Comparison of ENCODE assay signal across 16 mouse cellular contexts in genomic region chr7:68225427-68226054, GRCm38 (mm10). TPM values are rescaled to one million over a fixed set of nuclear protein-coding genes. Genes with fewer than 3 reads are reported as not detected.
A peak's percentile ranks its signal among the peaks of the same experiment; 100 is the strongest.
DNase-seq lines count a peak whose midpoint lies in the region; ATAC-seq lines count a peak whose summit lies in the region.
"Had no signal": no experiment of that assay in that cellular context is flagged by ENCODE, and none has a peak within 500 bp of the region (broad histone marks: within the 10 kb centered on the region; RNA-seq: fewer than 3 reads in every experiment).

No protein-coding gene starts in this region.

- no peaks in the 10 kb centered on the region for H3K27me3 ChIP-seq in forebrain, embryonic 13.5 days
- no peaks in the 10 kb centered on the region for H3K27me3 ChIP-seq in forebrain, embryonic 12.5 days
- H3K27me3 ChIP-seq in midbrain, embryonic 14.5 days (ENCODE audit: control insufficient read depth, insufficient read depth, low read length) = no peaks in the 10 kb centered on the region
- no peaks in the 10 kb centered on the region for H3K27me3 ChIP-seq in midbrain, embryonic 15.5 days (replicated peaks)
- H3K27me3 ChIP-seq: embryonic facial prominence, embryonic 12.5 days; liver, embryonic 15.5 days had no signal

- no peak for ATAC-seq in forebrain, embryonic 13.5 days
- ATAC-seq in forebrain, embryonic 12.5 days (ENCODE audit: low FRiP score) = no peak
- no peak for ATAC-seq in midbrain, embryonic 14.5 days (ENCODE audit: low FRiP score, low TSS enrichment)
- ATAC-seq in midbrain, embryonic 15.5 days (replicated peaks) = no peak
- ATAC-seq: forebrain, postnatal 0 days had no signal

- peaks cover 31% of the 10 kb centered on the region for H3K4me1 ChIP-seq in forebrain, embryonic 13.5 days
- H3K4me1 ChIP-seq in forebrain, embryonic 12.5 days = peaks cover 10% of the 10 kb centered on the region
- H3K4me1 ChIP-seq in midbrain, embryonic 14.5 days (ENCODE audit: control insufficient read depth, insufficient read depth, low read length) = peaks cover 13% of the 10 kb centered on the region; the same call in 1 of the 2 replicates
- peaks cover 28% of the 10 kb centered on the region for H3K4me1 ChIP-seq in midbrain, embryonic 15.5 days
- H3K4me1 ChIP-seq: liver, embryonic 15.5 days had no signal

- no peak overlapping the region for H3K9ac ChIP-seq in forebrain, embryonic 13.5 days
- H3K9ac ChIP-seq in forebrain, embryonic 12.5 days = no peak overlapping the region
- no peak overlapping the region for H3K9ac ChIP-seq in midbrain, embryonic 14.5 days (replicated peaks; ENCODE audit: low read length)
- H3K9ac ChIP-seq in midbrain, embryonic 15.5 days = no peak overlapping the region
- H3K9ac ChIP-seq: embryonic facial prominence, embryonic 12.5 days; forebrain, postnatal 0 days; liver, embryonic 15.5 days had no signal

- WGBS in forebrain, embryonic 13.5 days = 90% methylated on average over 9 of the region's 9 CpGs
- 91% methylated on average over 9 of the region's 9 CpGs for WGBS in forebrain, embryonic 12.5 days
- WGBS in midbrain, embryonic 14.5 days = 93% methylated on average over 9 of the region's 9 CpGs
- 90% methylated on average over 9 of the region's 9 CpGs for WGBS in midbrain, embryonic 15.5 days

- H3K4me3 ChIP-seq in forebrain, embryonic 13.5 days = no peak overlapping the region
- no peak overlapping the region for H3K4me3 ChIP-seq in forebrain, embryonic 12.5 days (replicated peaks)
- no peak overlapping the region for H3K4me3 ChIP-seq in midbrain, embryonic 14.5 days (replicated peaks; ENCODE audit: low read depth, low read length)
- no peak overlapping the region for H3K4me3 ChIP-seq in midbrain, embryonic 15.5 days
- H3K4me3 ChIP-seq: embryonic facial prominence, embryonic 12.5 days; heart, adult 2 months; liver, embryonic 15.5 days had no signal

- peak overlapping the region; percentile 20 for H3K27ac ChIP-seq in forebrain, embryonic 13.5 days
- H3K27ac ChIP-seq in forebrain, embryonic 12.5 days = no peak overlapping the region
- H3K27ac ChIP-seq in midbrain, embryonic 14.5 days (replicated peaks; ENCODE audit: low read depth, low read length) = 0 out of 2 replicates have a peak overlapping the region, but pooled peaks have one; percentile 1
- H3K27ac ChIP-seq in midbrain, embryonic 15.5 days = no peak overlapping the region
- H3K27ac ChIP-seq: embryonic facial prominence, embryonic 12.5 days; heart, adult 2 months; liver, embryonic 15.5 days had no signal

- H3K9me3 ChIP-seq in forebrain, embryonic 13.5 days (replicated peaks) = no peaks in the 10 kb centered on the region
- no peaks in the 10 kb centered on the region for H3K9me3 ChIP-seq in forebrain, embryonic 12.5 days
- H3K9me3 ChIP-seq in midbrain, embryonic 14.5 days (ENCODE audit: control insufficient read depth, low read length) = no peaks in the 10 kb centered on the region
- H3K9me3 ChIP-seq in midbrain, embryonic 15.5 days = no peaks in the 10 kb centered on the region
- H3K9me3 ChIP-seq: embryonic facial prominence, embryonic 12.5 days; liver, embryonic 15.5 days had no signal

- no peak overlapping the region for H3K4me2 ChIP-seq in forebrain, embryonic 13.5 days
- no peak overlapping the region for H3K4me2 ChIP-seq in forebrain, embryonic 12.5 days
- H3K4me2 ChIP-seq in midbrain, embryonic 14.5 days (ENCODE audit: low read length) = no peak overlapping the region
- H3K4me2 ChIP-seq in midbrain, embryonic 15.5 days = no peak overlapping the region
- H3K4me2 ChIP-seq: embryonic facial prominence, embryonic 12.5 days; liver, embryonic 15.5 days had no signal

- no peak for DNase-seq in midbrain, embryonic 14.5 days
- DNase-seq in MN1 (ENCODE audit: low spot score) = peak; percentile 24
- peak; percentile 42 for DNase-seq in naive thymus-derived CD4-positive, alpha-beta T cell, adult 2 months (ENCODE audit: low read depth)
- DNase-seq in layer of hippocampus, postnatal 36 days = no peak
- DNase-seq: forebrain, postnatal 0 days; heart, adult 2 months; heart, postnatal 36 days; lung, postnatal 4 days; thymus, postnatal 25 days had no signal

- peaks cover 57% of the 10 kb centered on the region for H3K36me3 ChIP-seq in forebrain, embryonic 13.5 days (ENCODE audit: poor library complexity, severe bottlenecking)
- peaks cover 54% of the 10 kb centered on the region for H3K36me3 ChIP-seq in forebrain, embryonic 12.5 days (replicated peaks)
- H3K36me3 ChIP-seq in midbrain, embryonic 14.5 days (ENCODE audit: control insufficient read depth, insufficient read depth, low read length) = peaks cover 45% of the 10 kb centered on the region
- H3K36me3 ChIP-seq in midbrain, embryonic 15.5 days (replicated peaks) = no peaks in the 10 kb centered on the region

RNA-seq across cellular contexts. Expression of gene Pgpep1l, which starts 38.5 kb away (rescaled TPM):
- not detected in 2 replicates for polyA plus RNA-seq in forebrain, embryonic 13.5 days (2015; fragmentation: Nextera tagmentation; extraction: Ambion mirVana)
- not detected in 2 replicates for polyA plus RNA-seq in forebrain, embryonic 12.5 days (2016; fragmentation: Nextera tagmentation; extraction: Ambion mirVana)
- polyA plus RNA-seq in midbrain, embryonic 14.5 days (2014; fragmentation: Nextera tagmentation; extraction: Ambion mirVana) = not detected in 2 replicates
- polyA plus RNA-seq in midbrain, embryonic 15.5 days (2015; fragmentation: Nextera tagmentation; extraction: Ambion mirVana) = not detected in 2 replicates
- total RNA-seq in layer of hippocampus, postnatal 36 days (2021) = 1 to 10 TPM; 2.3 to 2.9 TPM
- total RNA-seq: heart, adult 2 months had no signal
- polyA plus RNA-seq: embryonic facial prominence, embryonic 12.5 days; forebrain, postnatal 0 days; intestine, embryonic 14.5 days; large intestine, adult 2 months; liver, embryonic 15.5 days had no signal

RNA-seq across cellular contexts. Expression of gene Fam169b, which starts 48.1 kb away (rescaled TPM):
- not detected in 2 replicates for polyA plus RNA-seq in forebrain, embryonic 13.5 days (2015; fragmentation: Nextera tagmentation; extraction: Ambion mirVana)
- 0.49 and 0.74 TPM in 2 replicates for polyA plus RNA-seq in forebrain, embryonic 12.5 days (2016; fragmentation: Nextera tagmentation; extraction: Ambion mirVana)
- polyA plus RNA-seq in midbrain, embryonic 14.5 days (2014; fragmentation: Nextera tagmentation; extraction: Ambion mirVana) = 0.08 TPM in 1 of 2 replicates, not detected in the other
- polyA plus RNA-seq in midbrain, embryonic 15.5 days (2015; fragmentation: Nextera tagmentation; extraction: Ambion mirVana) = 0.15 TPM in 1 of 2 replicates, not detected in the other
- under 1 TPM; 0.51 to 0.92 TPM for total RNA-seq in layer of hippocampus, postnatal 36 days (2021)

Comparison
In these comparisons a context has a peak if more than half of its experiments do, and no peak if none do; other contexts are left out.
1. H3K27ac ChIP-seq: peak in forebrain, embryonic 13.5 days (single experiment) and midbrain, embryonic 14.5 days (single experiment); none in forebrain, embryonic 12.5 days (single experiment) and midbrain, embryonic 15.5 days (single experiment).
2. DNase-seq: peak in MN1 (single experiment) and naive thymus-derived CD4-positive, alpha-beta T cell, adult 2 months (single experiment); none in midbrain, embryonic 14.5 days (single experiment) and layer of hippocampus, postnatal 36 days (0 of 2).